Mouse (Mus musculus) kidney, adult 2 months (tissue): ENCODE data around the gene Rpp14. TPM values are rescaled to one million over a fixed set of nuclear protein-coding genes. Genes with fewer than 3 reads are reported as not detected.
A peak's percentile ranks its signal among the peaks of the same experiment; 100 is the strongest.

Experiments used
- DNase-seq: peaks from one replicate; pipeline ENCODE4 v3.0.0; 2021
- H3K27ac ChIP-seq: fragments of 200-500 bp; 2 replicates; pipeline ENCODE4 v1.5.1; 2012; ENCODE audit warnings: low read depth, low read length, control low read depth, inconsistent platforms; ENCODE audit not compliant: insufficient read depth
- H3K27me3 ChIP-seq: fragments of 200-500 bp; replicated peaks from 2 replicates; pipeline ENCODE4 v1.6.1; 2012; ENCODE audit warnings: mild to moderate bottlenecking, moderate library complexity, low read length, inconsistent platforms; ENCODE audit not compliant: control insufficient read depth, insufficient read depth
- H3K36me3 ChIP-seq: fragments of 200-500 bp; 2 replicates; pipeline ENCODE4 v1.6.1; 2012; ENCODE audit warnings: mild to moderate bottlenecking, moderate library complexity, low read length, inconsistent platforms; ENCODE audit not compliant: control insufficient read depth, insufficient read depth
- H3K4me1 ChIP-seq: fragments of 200-500 bp; 2 replicates; pipeline ENCODE4 v1.6.1; 2011; ENCODE audit warnings: low read length; ENCODE audit not compliant: control insufficient read depth, insufficient read depth
- H3K4me3 ChIP-seq: fragments of 200-500 bp; 2 replicates; pipeline ENCODE4 v1.5.1; 2011; ENCODE audit warnings: mild to moderate bottlenecking, low read depth, low read length, control low read depth; ENCODE audit not compliant: insufficient read depth
- CTCF ChIP-seq: fragments of 200-500 bp; conservative IDR thresholded peaks from 2 replicates; pipeline ENCODE4 v1.5.1; 2011; ENCODE audit warnings: low read depth, mild to moderate bottlenecking, control low read depth, low read length, moderate library complexity, mixed read lengths; ENCODE audit not compliant: insufficient read depth, insufficient read length
- POLR2A ChIP-seq: fragments of 200-500 bp; IDR thresholded peaks from one replicate; pipeline ENCODE4 v1.6.1; 2011; ENCODE audit warnings: low read depth, low read length, control low read depth
- WGBS: fragments of 180-500 bp; shearing (Covaris S2); methylation state at CpG from one replicate; pipeline ENCODE4 v1.1.7; 2018; 5-methylcytosine and 5-hydroxymethylcytosine counted together
- polyA plus RNA-seq: library from polyadenylated mRNA; depleted of rRNA; stranded (reverse); fragments of >200 nt; gene quantifications from 2 replicates; pipeline ENCODE4 v1.2.3, GENCODE M21; 2012; rRNA removed

Rpp14 gene
- polyA plus RNA-seq: 9.0 and 13.8 TPM in 2 replicates

- Histone ChIP-seq H3K27ac (peak within 1 kb of the TSS; percentile 98), H3K4me1 (0 out of 2 replicates have a peak, but pooled peaks cover 3% of the 10 kb centered on the region), H3K27me3 (no peaks in the 10 kb centered on the region), H3K4me3 (peak within 1 kb of the TSS; percentile 83), H3K36me3 (no peaks in the 10 kb centered on the region)
- no peak for TF ChIP-seq POLR2A
- TF ChIP-seq CTCF: peak; percentile 97
- DNase-seq: peak; percentile 96
- under 1% methylated on average over 47 of the region's 47 CpGs for WGBS
Measured at GRCm38 (mm10) chr14:8080165-8080679, at the start of gene Rpp14. Rpp14 (plus strand) TSS chr14:8080367.

GRCm38 (mm10) chr14:8030535-8030934 is 49.6 kb upstream of the Rpp14 start:
- no peak overlapping the region for H3K4me3 ChIP-seq
- peak overlapping the region; percentile 90 for H3K27ac ChIP-seq
- WGBS: 27% methylated on average over 4 of the region's 4 CpGs
- no peaks in the 10 kb centered on the region for H3K27me3 ChIP-seq
- peaks cover 13% of the 10 kb centered on the region for H3K4me1 ChIP-seq
- TF ChIP-seq CTCF (no peak), POLR2A (no peak)
- no peaks in the 10 kb centered on the region for H3K36me3 ChIP-seq
- peak; percentile 78 for DNase-seq

- Histone ChIP-seq H3K36me3 (no peaks in the 10 kb centered on the region), H3K27me3 (no peaks in the 10 kb centered on the region), H3K27ac (no peak overlapping the region), H3K4me3 (no peak overlapping the region), H3K4me1 (peaks cover 13% of the 10 kb centered on the region)
- TF ChIP-seq POLR2A: no peak
- TF ChIP-seq CTCF: no peak; the same call in 1 of the 2 replicates
- WGBS: 57% methylated on average over 13 of the region's 13 CpGs
- peak; percentile 23 for DNase-seq
Measured at GRCm38 (mm10) chr14:8032087-8032944, 47.9 kb upstream of the Rpp14 start.

GRCm38 (mm10) chr14:8034561-8034960 is 45.6 kb upstream of the Rpp14 start:
- no peak overlapping the region for H3K4me3 ChIP-seq
- peaks cover 13% of the 10 kb centered on the region for H3K4me1 ChIP-seq
- H3K27me3 ChIP-seq: no peaks in the 10 kb centered on the region
- no peak for TF ChIP-seq POLR2A
- TF ChIP-seq CTCF: no peak
- H3K27ac ChIP-seq: no peak overlapping the region
- H3K36me3 ChIP-seq: no peaks in the 10 kb centered on the region
- WGBS: 67% methylated on average over 5 of the region's 5 CpGs
- no peak for DNase-seq

GRCm38 (mm10) chr14:8035951-8036350 is 44.2 kb upstream of the Rpp14 start:
- WGBS: 81% methylated on average over 6 of the region's 6 CpGs
- Histone ChIP-seq H3K36me3 (no peaks in the 10 kb centered on the region), H3K27me3 (no peaks in the 10 kb centered on the region), H3K4me1 (peaks cover 7% of the 10 kb centered on the region), H3K4me3 (no peak overlapping the region), H3K27ac (peak overlapping the region; percentile 44; the same call in 1 of the 2 replicates)
- DNase-seq: peak; percentile 7
- no peak for TF ChIP-seq CTCF
- TF ChIP-seq POLR2A: no peak

- H3K4me1 ChIP-seq: peaks cover 2% of the 10 kb centered on the region; the same call in 1 of the 2 replicates
- no peak overlapping the region for H3K4me3 ChIP-seq
- H3K36me3 ChIP-seq: no peaks in the 10 kb centered on the region
- peak overlapping the region; percentile 44; the same call in 1 of the 2 replicates for H3K27ac ChIP-seq
- H3K27me3 ChIP-seq: no peaks in the 10 kb centered on the region
- peak; percentile 25 for DNase-seq
- TF ChIP-seq CTCF (no peak), POLR2A (no peak)
- 66% methylated on average over 5 of the region's 5 CpGs for WGBS
Measured at GRCm38 (mm10) chr14:8036406-8036805, 43.8 kb upstream of the Rpp14 start.

- no peak for TF ChIP-seq POLR2A
- no peak for TF ChIP-seq CTCF
- DNase-seq: no peak
- H3K27me3 ChIP-seq: no peaks in the 10 kb centered on the region
Measured at GRCm38 (mm10) chr14:8038150-8038549, 42.0 kb upstream of the Rpp14 start.

More at GRCm38 (mm10) chr14:8038150-8038549, 42.0 kb upstream of the Rpp14 start:
- Histone ChIP-seq H3K4me3 (no peak overlapping the region), H3K36me3 (no peaks in the 10 kb centered on the region), H3K27ac (no peak overlapping the region), H3K4me1 (no peaks in the 10 kb centered on the region; the same call in 1 of the 2 replicates)
- WGBS: 78% methylated on average over 5 of the region's 5 CpGs
